Mouse (Mus musculus) 3134 (cell line): Measurements from ENCODE around the gene Ccdc70.
"Not testable (repeated sequence)": the region's sequence is repeated elsewhere in the genome, so short reads cannot be mapped to it uniquely, and the experiment has no call there.

Experiments used
- DNase-seq: peaks from one replicate; pipeline ENCODE4 v3.0.0-alpha.2; 2011; ENCODE audit warnings: low spot score; ENCODE audit not compliant: insufficient read length; ENCODE audit errors: extremely low read depth

The Ccdc70 gene

DNA sequence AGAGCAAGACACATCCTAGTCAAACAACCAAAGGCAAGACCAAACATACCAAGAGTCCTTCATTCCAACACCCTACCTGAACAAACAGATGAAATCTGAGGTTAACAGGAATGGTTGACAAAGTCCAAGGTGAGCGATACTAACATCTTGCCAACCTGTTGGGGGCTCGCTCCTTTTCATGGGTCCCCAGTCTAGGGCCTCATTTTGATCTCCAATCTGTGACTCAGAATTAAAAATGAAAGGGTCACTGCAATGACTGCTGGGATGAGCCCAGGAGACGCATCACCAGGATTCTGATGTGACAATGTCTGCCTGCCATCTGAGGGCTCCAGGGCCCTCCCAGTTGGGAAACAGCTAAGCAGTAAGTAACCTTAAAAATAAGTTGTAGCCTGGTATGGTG, at the start of gene Ccdc70:
Ccdc70 (plus strand) TSS at position 301 of the 400 bp plus-strand sequence.
- no peak for DNase-seq

GRCm38 (mm10) chr8:21930754-21931153, 38.8 kb upstream of the Ccdc70 start:
- DNase-seq = not testable (repeated sequence)

- DNase-seq = no peak
These were observed 37.0 kb upstream of the Ccdc70 start, which contains the start of gene Defb15 for GRCm38 (mm10) chr8:21932610-21933009. Gene Defb15, minus strand, starts transcription at chr8:21932710.

- DNase-seq = not testable (repeated sequence)
These were observed 31.5 kb upstream of the Ccdc70 start, which contains the start of gene Defb35 for GRCm38 (mm10) chr8:21938052-21938451. Gene Defb35, plus strand, starts transcription at chr8:21938352.

GRCm38 (mm10) chr8:21946462-21946861, 23.1 kb upstream of the Ccdc70 start, which contains the start of gene Defb13:
Gene Defb13, plus strand, starts transcription at chr8:21946762.
- DNase-seq = no peak

DNA sequence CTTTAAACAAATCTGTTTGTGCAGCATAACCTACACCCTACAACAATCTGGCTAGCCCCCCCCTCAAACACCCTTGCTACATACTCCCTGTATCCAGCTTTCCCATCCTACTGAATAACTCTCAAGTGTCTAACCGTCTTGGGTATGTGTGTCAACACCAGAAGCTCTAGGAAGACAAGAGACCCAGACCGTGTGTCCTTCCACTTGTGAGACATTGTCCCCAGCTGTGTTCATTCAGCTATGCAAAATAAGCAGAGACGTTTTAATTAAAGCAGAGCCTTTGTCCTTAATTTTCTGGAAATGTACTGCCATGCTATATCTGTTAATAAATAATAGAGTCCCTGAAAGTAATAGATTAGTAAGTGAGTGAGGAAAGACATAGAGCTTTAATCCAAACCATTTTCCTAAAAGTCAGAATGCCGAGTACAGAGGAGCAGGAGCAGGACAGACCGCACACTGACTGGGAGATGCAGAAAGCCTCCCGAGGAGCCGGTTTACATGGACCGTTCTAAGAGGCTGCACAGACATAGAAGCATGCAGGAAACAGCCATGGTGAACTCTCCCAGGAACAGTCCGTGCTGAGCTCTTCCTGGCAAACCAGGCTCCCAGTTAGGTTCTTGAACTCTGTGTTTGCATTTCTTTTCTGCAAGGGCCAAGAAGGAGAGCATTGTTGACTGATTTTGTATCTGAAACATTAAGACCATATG, 22.1 kb upstream of the Ccdc70 start:
- no peak for DNase-seq

DNA sequence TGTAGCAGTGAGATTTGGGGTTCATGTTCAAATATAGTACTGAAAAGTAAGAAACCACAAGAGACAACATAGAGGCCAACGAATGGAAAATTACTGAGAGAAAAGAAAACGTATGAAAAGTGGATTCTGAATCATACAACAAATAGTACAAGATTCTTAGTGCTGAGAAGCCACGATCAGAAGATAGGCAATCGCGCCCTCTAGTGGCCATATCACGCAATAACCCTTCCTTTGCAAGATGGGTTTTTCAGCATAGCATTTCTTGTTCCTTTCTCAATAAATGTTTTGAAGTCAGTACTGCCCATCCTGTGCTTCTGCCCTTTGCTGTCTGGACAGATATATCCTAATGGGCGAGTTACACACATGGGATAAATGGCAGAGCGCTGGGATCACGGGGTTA, 14.3 kb upstream of the Ccdc70 start:
- DNase-seq = peak; percentile 11

- no peak for DNase-seq
These were observed 13.2 kb upstream of the Ccdc70 start for GRCm38 (mm10) chr8:21956336-21956735.

GRCm38 (mm10) chr8:21958414-21958813, 11.2 kb upstream of the Ccdc70 start, which contains the start of gene Fam90a1a:
Gene Fam90a1a, plus strand, starts transcription at chr8:21958714.
- no peak for DNase-seq

- DNase-seq = no peak
These were observed 2.9 kb upstream of the Ccdc70 start for GRCm38 (mm10) chr8:21966646-21967045.

DNA sequence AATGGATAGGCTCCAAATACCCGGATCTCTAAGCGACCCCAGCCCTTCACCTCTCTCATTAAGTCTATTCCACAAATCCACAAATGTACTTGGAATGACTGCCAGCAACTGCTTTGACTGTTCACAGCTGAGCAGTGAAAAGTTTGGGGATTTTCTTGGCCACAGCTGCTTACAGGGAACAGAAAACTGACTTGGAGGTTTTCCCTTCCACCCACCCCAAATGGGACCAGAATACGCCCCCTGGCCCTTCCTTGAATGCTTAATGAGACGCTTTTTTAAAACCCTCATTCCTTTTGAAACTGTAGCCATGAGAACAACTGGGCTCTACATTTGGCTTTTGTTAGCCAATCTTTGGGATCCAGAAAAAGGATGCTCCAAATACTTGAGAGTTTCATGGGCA, 8.6 kb downstream of the Ccdc70 start:
- DNase-seq = no peak

GRCm38 (mm10) chr8:21981664-21982337, 12.2 kb downstream of the Ccdc70 start:
- DNase-seq = no peak

- DNase-seq = no peak
These were observed 22.6 kb downstream of the Ccdc70 start for GRCm38 (mm10) chr8:21992184-21992583.

- no peak for DNase-seq
These were observed 25.6 kb downstream of the Ccdc70 start for GRCm38 (mm10) chr8:21995181-21995580.

DNA sequence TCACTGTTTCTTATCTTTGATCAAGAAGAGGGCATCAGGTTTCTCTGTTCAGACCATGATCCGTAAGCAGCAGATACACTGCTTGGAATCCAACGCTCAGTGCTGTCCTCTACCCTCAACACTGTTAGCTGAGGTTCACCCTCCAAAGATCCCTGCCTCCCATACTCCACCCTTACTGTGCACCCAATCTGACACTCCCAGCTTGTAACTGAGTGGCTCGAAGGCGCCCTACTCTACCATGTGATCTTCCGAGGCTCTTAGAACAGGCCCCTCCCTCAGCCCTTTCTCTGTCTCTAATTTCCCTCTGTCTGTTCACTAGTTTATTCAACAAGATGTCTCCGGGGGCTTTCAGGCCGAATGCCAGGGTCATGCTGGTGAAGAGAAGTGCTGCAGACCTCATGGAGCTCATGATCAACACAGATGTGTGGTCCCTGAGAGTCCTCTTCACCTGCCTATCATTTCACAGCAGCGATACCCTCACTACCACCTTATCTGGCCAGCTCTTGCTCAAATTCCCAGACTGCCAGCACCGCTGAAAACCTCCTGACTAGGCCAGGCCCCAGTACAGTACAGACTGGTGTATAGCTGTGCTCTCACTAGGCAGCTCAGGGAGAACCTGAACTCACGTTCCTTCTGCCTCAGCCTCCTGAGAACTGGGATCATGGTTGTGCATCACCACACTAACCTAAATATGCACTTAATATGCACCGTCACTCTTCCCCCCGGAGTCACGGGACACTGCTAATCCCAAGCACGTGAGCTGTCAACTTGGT, 35.4 kb downstream of the Ccdc70 start:
- DNase-seq = no peak

DNA sequence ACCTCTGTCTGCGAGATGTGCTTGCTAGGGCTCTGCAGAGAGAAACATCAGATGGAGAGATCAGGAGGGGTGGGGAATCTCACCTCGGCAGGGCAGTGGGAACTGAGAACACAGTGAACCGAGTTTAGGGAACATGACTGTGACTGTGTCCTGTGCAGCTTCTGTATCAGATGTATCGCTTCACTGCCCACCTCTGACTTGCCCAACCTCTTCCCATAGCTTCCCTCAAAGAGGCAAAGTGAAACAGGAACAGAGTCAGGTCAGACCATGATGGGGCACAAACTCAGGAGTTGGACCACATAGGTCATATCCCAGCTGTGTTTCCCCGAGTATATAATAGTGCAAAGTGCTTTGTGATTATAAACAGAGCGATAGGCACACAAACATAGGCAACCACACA, 36.8 kb downstream of the Ccdc70 start:
- no peak for DNase-seq

GRCm38 (mm10) chr8:22009403-22009802, 39.8 kb downstream of the Ccdc70 start:
- no peak for DNase-seq

DNA sequence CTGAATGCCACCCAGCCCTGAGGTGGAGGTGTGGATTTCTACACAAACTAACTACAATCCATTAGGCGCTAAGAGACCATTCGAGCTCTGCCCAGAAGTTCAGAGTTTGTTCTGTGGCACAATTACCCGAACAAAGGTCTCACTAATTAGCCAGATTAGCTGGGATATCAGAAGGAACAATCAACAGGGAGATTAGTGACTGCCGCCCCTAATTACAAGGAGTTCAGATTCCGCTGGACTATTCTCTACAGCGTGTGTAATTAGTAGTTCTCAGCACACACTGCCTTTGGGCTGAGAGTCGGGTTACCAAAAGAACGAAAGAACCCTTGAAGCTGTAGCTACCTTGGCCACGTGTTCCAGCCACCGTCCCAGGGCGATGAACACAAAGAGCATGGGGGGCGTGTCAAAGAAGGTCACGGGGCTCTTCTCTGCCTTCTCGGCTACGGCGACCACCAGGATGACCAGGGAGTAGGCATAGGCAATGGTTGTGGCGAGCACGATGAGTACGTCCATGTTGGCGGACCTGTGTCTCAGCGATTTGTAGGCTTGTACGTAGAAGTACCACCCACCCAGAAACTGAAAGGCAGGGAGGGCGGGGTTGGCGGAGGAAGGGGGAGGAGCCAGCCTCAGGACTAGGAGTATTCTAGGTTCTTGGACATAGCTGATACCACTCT, 43.6 kb downstream of the Ccdc70 start:
- no peak for DNase-seq

GRCm38 (mm10) chr8:22017731-22018130, 48.2 kb downstream of the Ccdc70 start:
- DNase-seq = no peak

DNA sequence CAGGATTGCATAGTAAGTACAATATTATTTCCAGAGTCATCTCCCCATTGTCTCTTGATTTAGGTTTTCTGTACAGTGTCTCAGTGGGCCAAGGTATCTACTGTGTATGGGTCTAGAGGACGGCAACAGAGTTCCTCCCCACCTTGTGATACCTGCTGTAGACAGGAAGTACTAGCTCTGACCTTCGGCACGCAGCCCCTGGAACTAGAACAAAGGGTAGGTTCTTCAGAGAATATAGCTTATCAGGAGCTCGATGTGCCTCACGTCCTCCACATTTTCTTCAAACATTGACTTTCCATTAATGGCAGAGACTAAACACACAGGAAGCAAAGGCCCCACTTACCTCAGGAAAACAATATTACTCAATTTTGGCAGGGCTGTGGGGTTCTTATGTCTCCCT, 49.9 kb downstream of the Ccdc70 start:
- no peak for DNase-seq

- DNase-seq = no peak
These were observed 52.7 kb downstream of the Ccdc70 start for GRCm38 (mm10) chr8:22022244-22022643.
